Mouse (Mus musculus) hindbrain, embryonic 13.5 days (tissue): Measurements from ENCODE around the gene Rpl7l1. TPM values are rescaled to one million over a fixed set of nuclear protein-coding genes. Genes with fewer than 3 reads are reported as not detected.

Experiments
- ATAC-seq: fragments of 200-750 bp; cut with Nextera tagmentation; 2 replicates; pipeline ENCODE4 v1.8.0; 2017; ENCODE audit warnings: moderate TSS enrichment; ENCODE audit not compliant: low FRiP score
- H3K27ac ChIP-seq: fragments of 300-500 bp; sonication (generic); 2 replicates; pipeline ENCODE4 v1.5.1; 2015; ENCODE audit warnings: inconsistent platforms, mild to moderate bottlenecking, moderate library complexity
- H3K27me3 ChIP-seq: fragments of 300-500 bp; sonication (generic); 2 replicates; pipeline ENCODE4 v1.6.1; 2015; ENCODE audit warnings: mild to moderate bottlenecking, inconsistent platforms
- H3K36me3 ChIP-seq: fragments of 300-500 bp; sonication (generic); 2 replicates; pipeline ENCODE4 v1.6.1; 2015; ENCODE audit warnings: mild to moderate bottlenecking, inconsistent platforms
- H3K4me1 ChIP-seq: fragments of 300-500 bp; sonication (generic); replicated peaks from 2 replicates; pipeline ENCODE4 v1.6.1; 2015; ENCODE audit warnings: inconsistent platforms
- H3K4me2 ChIP-seq: fragments of 300-500 bp; sonication (generic); 2 replicates; pipeline ENCODE4 v1.6.1; 2015; ENCODE audit warnings: inconsistent platforms, mild to moderate bottlenecking, moderate library complexity
- H3K4me3 ChIP-seq: fragments of 300-500 bp; sonication (generic); 2 replicates; pipeline ENCODE4 v1.5.1; 2015; ENCODE audit warnings: mild to moderate bottlenecking, inconsistent platforms
- H3K9ac ChIP-seq: fragments of 300-500 bp; sonication (generic); 2 replicates; pipeline ENCODE4 v1.6.1; 2015; ENCODE audit warnings: mild to moderate bottlenecking, inconsistent platforms
- H3K9me3 ChIP-seq: fragments of 300-500 bp; sonication (generic); 2 replicates; pipeline ENCODE4 v1.6.1; 2016; ENCODE audit warnings: inconsistent platforms
- WGBS: fragments of 180-500 bp; shearing (Covaris S2); methylation state at CpG from one replicate; pipeline ENCODE4 v1.1.7; 2015; 5-methylcytosine and 5-hydroxymethylcytosine counted together
- polyA plus RNA-seq: library from polyadenylated mRNA; unstranded; fragments of >200 nt; fragmentation: Nextera tagmentation; extraction: Ambion mirVana; gene quantifications from 2 replicates; pipeline ENCODE4 v1.2.1, GENCODE M21; 2015

The Rpl7l1 gene
- 92.8 and 113 TPM in 2 replicates for polyA plus RNA-seq

DNA sequence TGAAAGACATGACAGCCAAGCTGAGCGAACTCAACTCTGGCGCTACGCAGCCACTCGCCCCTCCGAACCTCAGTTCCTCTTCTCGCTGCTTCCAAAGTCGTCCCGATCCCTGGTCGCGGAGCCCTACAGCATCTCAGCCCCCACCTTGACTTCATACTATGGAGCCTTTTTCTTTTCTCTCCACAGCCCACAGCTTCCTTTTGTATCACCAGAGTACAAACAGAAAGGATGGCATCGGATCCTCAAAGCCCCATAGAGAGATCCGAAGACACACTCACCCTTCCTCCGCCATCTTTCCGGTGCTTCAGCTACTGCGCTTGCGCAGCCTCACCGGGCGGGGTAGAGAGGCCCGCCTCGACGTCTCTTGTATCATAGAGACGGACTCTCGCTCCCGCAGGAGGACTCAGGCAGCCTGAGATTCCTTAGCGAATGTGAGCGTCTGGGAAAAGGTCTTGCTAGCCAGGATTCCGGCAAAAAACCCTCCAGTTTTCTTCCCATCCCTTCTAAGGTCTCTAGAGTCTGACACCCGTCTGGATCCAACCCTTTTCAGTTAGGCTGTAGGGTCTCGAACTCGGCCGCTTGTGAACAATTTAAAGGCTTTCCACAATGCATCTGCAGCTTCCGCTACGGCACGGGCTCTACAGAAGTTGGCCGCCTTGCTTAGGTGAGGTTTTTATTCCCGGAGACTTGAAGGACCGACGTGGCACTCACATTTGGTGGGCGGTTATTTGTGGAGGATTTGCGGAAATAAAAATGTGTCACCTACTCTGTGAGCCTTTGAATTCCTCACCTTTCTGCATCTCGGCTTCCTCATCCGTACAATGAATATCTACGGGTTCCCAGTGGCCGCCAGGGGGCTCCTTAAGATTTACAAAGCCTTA is at the start of gene Rpl7l1:
Rpl7l1 (minus strand) TSS at position 332 of the 881 bp plus-strand sequence.
- WGBS, result 2% methylated on average over 44 of the region's 44 CpGs
- Histone ChIP-seq H3K27me3 (no peaks in the 10 kb centered on the region), H3K36me3 (peaks cover 31% of the 10 kb centered on the region), H3K9ac (peak within 1 kb of the TSS; percentile 83), H3K4me3 (peak within 1 kb of the TSS; percentile 64), H3K4me2 (peak within 1 kb of the TSS; percentile 71), H3K27ac (peak within 1 kb of the TSS; percentile 93), H3K9me3 (no peaks in the 10 kb centered on the region), H3K4me1 (peaks cover 15% of the 10 kb centered on the region)
- peak; percentile 96 for ATAC-seq

GRCm38 (mm10) chr17:46829856-46830535 is 47.5 kb upstream of the Rpl7l1 start:
- no peak overlapping the region for H3K9ac ChIP-seq
- H3K4me2 ChIP-seq, result no peak overlapping the region
- H3K27me3 ChIP-seq, result no peaks in the 10 kb centered on the region
- peaks cover 45% of the 10 kb centered on the region for H3K36me3 ChIP-seq
- no peaks in the 10 kb centered on the region for H3K9me3 ChIP-seq
- H3K4me3 ChIP-seq, result no peak overlapping the region
- 89% methylated on average over 11 of the region's 11 CpGs for WGBS
- no peaks in the 10 kb centered on the region; the same call in 1 of the 2 replicates for H3K4me1 ChIP-seq
- ATAC-seq, result no peak
- no peak overlapping the region for H3K27ac ChIP-seq

DNA sequence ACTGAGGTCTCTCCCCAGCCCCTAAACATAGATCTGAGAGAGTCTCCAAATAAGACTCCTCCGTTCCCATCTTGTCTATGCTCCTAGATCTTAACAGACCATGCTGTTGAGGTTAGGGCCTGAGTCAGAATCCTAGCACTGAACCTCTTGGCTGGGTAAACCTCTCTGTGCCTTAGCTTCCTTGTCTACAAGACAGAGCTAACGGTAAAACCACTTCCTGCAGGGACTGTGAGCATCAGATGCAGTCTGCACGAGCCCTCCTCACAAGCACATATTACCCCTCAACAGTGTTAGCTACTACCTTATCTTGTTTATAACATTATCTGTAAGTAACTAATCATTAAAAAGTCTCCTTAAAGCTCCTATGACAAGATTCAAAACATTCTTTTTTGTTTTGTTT is 46.5 kb upstream of the Rpl7l1 start:
- no peak for ATAC-seq
- Histone ChIP-seq H3K27me3 (no peaks in the 10 kb centered on the region), H3K27ac (no peak overlapping the region), H3K4me1 (no peaks in the 10 kb centered on the region; the same call in 1 of the 2 replicates), H3K9me3 (no peaks in the 10 kb centered on the region), H3K36me3 (peaks cover 55% of the 10 kb centered on the region), H3K9ac (no peak overlapping the region), H3K4me3 (no peak overlapping the region), H3K4me2 (no peak overlapping the region)
- WGBS, result 94% methylated on average over 3 of the region's 3 CpGs

DNA sequence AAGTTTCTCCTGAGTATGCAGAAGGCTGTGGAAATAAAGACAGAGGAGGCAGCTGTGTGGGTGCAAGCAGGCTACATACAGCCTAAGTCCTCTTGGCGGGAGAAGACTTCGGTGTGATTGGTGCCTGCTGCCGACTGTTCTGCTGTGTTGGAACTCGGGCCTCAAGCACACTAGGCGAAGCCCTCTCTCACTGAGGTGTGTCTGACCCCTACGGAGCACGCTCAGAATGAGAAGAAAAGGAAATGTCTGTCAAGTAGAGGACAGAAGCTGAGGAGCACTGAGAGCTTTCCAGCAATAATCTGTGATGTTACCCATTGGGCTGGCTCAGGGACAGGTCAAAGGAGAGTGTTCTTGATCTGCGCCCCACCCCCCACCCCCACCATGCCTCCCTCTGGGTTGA is 40.6 kb upstream of the Rpl7l1 start:
- H3K4me1 ChIP-seq, result no peaks in the 10 kb centered on the region
- no peaks in the 10 kb centered on the region for H3K27me3 ChIP-seq
- no peak overlapping the region for H3K27ac ChIP-seq
- H3K4me3 ChIP-seq, result no peak overlapping the region
- no peak for ATAC-seq
- no peak overlapping the region for H3K4me2 ChIP-seq
- H3K36me3 ChIP-seq, result peaks cover 94% of the 10 kb centered on the region
- H3K9ac ChIP-seq, result no peak overlapping the region
- 93% methylated on average over 8 of the region's 8 CpGs for whole genome bisulfite sequencing
- no peaks in the 10 kb centered on the region for H3K9me3 ChIP-seq

DNA sequence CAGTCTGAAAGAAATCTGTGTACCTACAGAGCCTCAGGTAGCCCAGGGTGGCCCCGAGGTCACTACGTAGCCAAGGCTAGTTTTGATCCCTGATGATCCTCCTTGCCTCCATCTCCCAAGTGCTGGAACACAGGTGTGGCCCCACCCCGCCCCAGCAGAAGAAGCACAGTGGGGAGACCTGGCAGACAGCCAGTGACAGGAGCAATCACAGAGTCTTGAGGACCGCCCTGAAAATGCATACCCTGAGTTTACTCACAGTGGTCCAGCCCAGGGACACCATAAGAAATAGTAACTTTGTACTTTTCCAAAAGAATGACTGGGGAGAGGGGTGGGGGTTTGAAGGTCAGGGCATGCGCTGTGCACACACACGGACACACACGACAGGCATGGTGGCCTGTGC is 38.2 kb upstream of the Rpl7l1 start:
- H3K27ac ChIP-seq, result no peak overlapping the region
- WGBS, result 96% methylated on average over 7 of the region's 7 CpGs
- H3K9ac ChIP-seq, result no peak overlapping the region
- no peaks in the 10 kb centered on the region for H3K4me1 ChIP-seq
- no peak overlapping the region for H3K4me2 ChIP-seq
- H3K9me3 ChIP-seq, result no peaks in the 10 kb centered on the region
- no peaks in the 10 kb centered on the region for H3K27me3 ChIP-seq
- H3K36me3 ChIP-seq, result peaks cover 87% of the 10 kb centered on the region
- H3K4me3 ChIP-seq, result no peak overlapping the region
- no peak for ATAC-seq

DNA sequence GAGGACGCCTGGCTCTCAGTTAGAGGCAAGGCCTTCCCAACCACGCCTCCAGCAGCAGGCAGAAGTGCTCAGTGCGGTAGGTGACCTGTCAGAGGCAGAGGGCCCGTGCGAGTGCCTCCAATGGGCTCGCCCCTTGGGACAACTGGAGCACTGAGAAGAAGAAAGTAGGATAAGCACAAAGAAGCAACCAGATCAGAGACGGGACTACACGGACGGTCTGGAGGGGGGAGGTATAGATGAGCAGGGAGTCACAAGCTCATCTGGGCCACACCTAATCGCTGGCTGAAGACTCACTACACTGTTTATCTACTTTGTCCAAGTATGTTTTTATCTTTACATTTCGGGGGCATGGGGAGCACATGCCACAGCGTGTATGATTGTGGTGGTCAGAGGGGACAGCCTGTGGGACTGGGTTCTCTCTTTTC is 35.3 kb upstream of the Rpl7l1 start:
- ATAC-seq, result no peak
- H3K4me1 ChIP-seq, result no peaks in the 10 kb centered on the region
- no peak overlapping the region for H3K27ac ChIP-seq
- WGBS, result 89% methylated on average over 12 of the region's 12 CpGs
- peaks cover 82% of the 10 kb centered on the region for H3K36me3 ChIP-seq
- no peak overlapping the region for H3K4me2 ChIP-seq
- no peaks in the 10 kb centered on the region for H3K9me3 ChIP-seq
- no peak overlapping the region for H3K9ac ChIP-seq
- H3K4me3 ChIP-seq, result no peak overlapping the region
- H3K27me3 ChIP-seq, result no peaks in the 10 kb centered on the region

DNA sequence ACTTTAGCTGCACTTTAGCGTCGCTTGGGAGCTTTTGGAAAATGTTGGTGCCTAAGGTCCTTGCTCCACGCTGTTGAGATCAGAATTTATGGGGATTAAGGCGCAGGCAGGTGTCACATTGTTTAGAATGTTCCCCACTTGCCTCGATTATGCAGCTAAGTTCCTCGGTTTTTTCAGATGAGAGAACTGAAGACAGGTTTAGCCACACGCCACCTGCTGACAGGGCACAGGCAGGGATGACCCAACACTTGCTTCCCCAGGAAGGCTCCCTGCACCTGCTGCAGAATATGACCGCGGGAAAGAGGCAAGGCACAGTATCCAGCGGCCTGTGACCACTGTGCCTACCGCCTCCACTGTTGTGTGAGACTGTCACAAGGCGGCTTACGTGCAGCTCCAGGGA is 33.8 kb upstream of the Rpl7l1 start:
- H3K4me1 ChIP-seq, result no peaks in the 10 kb centered on the region
- no peaks in the 10 kb centered on the region for H3K9me3 ChIP-seq
- H3K4me3 ChIP-seq, result no peak overlapping the region
- no peak overlapping the region for H3K27ac ChIP-seq
- no peak overlapping the region for H3K9ac ChIP-seq
- ATAC-seq, result no peak
- H3K4me2 ChIP-seq, result no peak overlapping the region
- H3K27me3 ChIP-seq, result no peaks in the 10 kb centered on the region
- peaks cover 85% of the 10 kb centered on the region for H3K36me3 ChIP-seq
- 81% methylated on average over 13 of the region's 13 CpGs for WGBS

DNA sequence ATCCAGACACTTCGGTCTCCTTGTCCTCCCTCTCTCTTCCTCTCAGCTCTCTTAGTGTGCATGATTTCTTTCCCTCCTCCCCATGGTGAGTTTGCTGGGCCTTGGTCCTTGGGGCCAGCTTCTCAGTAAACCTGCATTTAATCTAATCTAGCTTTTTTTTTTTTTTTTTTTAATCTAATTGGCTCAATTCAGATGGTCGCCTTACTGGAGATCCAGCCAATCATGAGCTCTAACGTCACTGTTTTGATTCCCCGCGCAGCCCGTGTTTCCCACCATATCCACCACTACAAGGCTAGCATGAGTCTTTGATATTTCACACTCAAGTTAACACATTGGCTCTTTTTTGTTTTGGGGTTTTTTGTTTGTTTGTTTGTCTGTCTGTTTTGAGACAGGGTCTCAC is 32.0 kb upstream of the Rpl7l1 start:
- no peaks in the 10 kb centered on the region for H3K27me3 ChIP-seq
- H3K4me1 ChIP-seq, result no peaks in the 10 kb centered on the region
- no peak overlapping the region for H3K4me2 ChIP-seq
- no peak for ATAC-seq
- 90% methylated on average over 6 of the region's 6 CpGs for WGBS
- H3K36me3 ChIP-seq, result peaks cover 78% of the 10 kb centered on the region
- no peak overlapping the region for H3K27ac ChIP-seq
- no peak overlapping the region for H3K4me3 ChIP-seq
- no peak overlapping the region for H3K9ac ChIP-seq
- H3K9me3 ChIP-seq, result no peaks in the 10 kb centered on the region

- no peaks in the 10 kb centered on the region for H3K4me1 ChIP-seq
- no peak overlapping the region for H3K27ac ChIP-seq
- WGBS, result 89% methylated on average over 8 of the region's 8 CpGs
- H3K9me3 ChIP-seq, result no peaks in the 10 kb centered on the region
- no peak for ATAC-seq
- H3K4me2 ChIP-seq, result no peak overlapping the region
- H3K27me3 ChIP-seq, result no peaks in the 10 kb centered on the region
- peaks cover 78% of the 10 kb centered on the region for H3K36me3 ChIP-seq
- H3K4me3 ChIP-seq, result no peak overlapping the region
- H3K9ac ChIP-seq, result no peak overlapping the region
Observed at GRCm38 (mm10) chr17:46813637-46814036, 31.2 kb upstream of the Rpl7l1 start.

GRCm38 (mm10) chr17:46812442-46812841 is 30.0 kb upstream of the Rpl7l1 start:
- Histone ChIP-seq H3K9ac (no peak overlapping the region), H3K4me3 (no peak overlapping the region), H3K9me3 (no peaks in the 10 kb centered on the region), H3K27ac (no peak overlapping the region), H3K27me3 (no peaks in the 10 kb centered on the region), H3K4me1 (no peaks in the 10 kb centered on the region), H3K4me2 (no peak overlapping the region), H3K36me3 (peaks cover 79% of the 10 kb centered on the region)
- 79% methylated on average over 1 of the region's 1 CpGs for WGBS
- no peak for ATAC-seq

DNA sequence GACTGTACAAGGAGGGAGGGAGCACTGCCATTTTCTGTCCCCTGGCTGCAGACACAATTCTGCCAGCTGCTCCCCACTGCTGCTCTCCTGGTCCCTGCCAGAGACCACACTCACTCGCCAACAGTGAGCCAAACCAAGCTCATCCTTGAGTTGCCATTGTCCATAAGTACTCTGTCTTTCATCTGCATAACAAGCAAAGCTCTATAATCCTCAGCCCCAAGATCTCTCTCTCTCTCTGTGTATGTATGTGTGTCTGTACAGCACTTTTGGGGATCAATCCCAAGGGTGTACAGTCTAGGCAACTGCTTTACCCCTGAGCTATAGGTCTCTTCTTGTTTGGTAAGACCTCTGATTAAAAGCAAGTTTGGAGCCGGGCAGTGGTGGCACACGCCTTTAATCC is 28.2 kb upstream of the Rpl7l1 start:
- Histone ChIP-seq H3K9ac (no peak overlapping the region), H3K4me2 (no peak overlapping the region), H3K4me1 (no peaks in the 10 kb centered on the region), H3K27ac (no peak overlapping the region), H3K36me3 (peaks cover 86% of the 10 kb centered on the region), H3K9me3 (no peaks in the 10 kb centered on the region), H3K27me3 (no peaks in the 10 kb centered on the region), H3K4me3 (no peak overlapping the region)
- WGBS, result 93% methylated on average over 3 of the region's 3 CpGs
- ATAC-seq, result no peak

GRCm38 (mm10) chr17:46809131-46809830 is 26.8 kb upstream of the Rpl7l1 start:
- ATAC-seq, result no peak
- Histone ChIP-seq H3K9me3 (no peaks in the 10 kb centered on the region), H3K9ac (no peak overlapping the region), H3K4me1 (no peaks in the 10 kb centered on the region), H3K27ac (no peak overlapping the region), H3K4me2 (no peak overlapping the region), H3K4me3 (no peak overlapping the region), H3K27me3 (no peaks in the 10 kb centered on the region), H3K36me3 (peaks cover 87% of the 10 kb centered on the region)
- whole genome bisulfite sequencing, result 84% methylated on average over 6 of the region's 6 CpGs
